Mouse (Mus musculus) mature B cell (primary cell): ENCODE data around the gene Ercc1.

Experiments
- in situ Hi-C: fragments of 300-500 bp; cut with MboI; formaldehyde crosslinking; loops from 2 replicates; pipeline ENCODE4 v1.14.3; 2019

The Ercc1 gene

DNA sequence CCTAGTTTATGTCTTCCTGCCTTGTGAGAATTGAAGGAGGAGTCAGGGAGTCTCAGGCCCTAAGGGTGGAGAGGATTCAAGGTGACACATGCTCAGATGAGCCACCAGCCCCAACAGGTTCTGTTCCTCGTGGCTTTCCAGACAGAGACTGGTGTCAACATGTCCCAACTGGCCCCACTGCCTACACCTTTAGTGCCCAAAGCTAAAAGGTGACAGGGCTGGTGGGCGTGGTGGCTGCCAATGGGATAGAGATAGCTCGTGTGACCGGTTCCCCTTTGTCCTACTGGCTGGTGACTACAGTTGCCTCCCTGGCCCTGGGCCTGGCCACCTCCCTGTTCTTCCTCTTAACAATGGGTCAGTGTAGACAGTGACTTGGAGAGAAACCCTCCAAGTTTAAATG, 20.8 kb downstream of the Ercc1 start:
- in situ Hi-C loops, result no loop called here

DNA sequence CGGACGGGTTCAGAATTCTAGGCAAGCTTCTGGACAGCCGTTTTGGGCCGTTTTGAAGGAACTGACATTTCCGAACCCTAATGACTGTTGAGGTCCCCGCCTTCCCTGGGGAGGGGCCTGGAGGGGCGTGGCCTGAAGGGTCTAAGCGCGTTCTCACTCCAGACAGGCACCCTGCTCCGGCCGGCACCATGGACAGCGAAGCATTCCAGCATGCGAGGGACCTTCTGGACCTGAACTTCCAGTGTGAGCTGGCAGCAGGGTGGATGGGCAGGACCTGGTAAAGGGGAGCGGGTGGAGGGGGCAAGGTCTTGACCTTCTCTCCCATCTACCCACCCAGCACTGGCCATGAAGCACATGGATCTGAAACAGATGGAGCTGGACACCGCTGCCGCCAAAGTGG, 23.8 kb downstream of the Ercc1 start:
- in situ Hi-C loops, result no loop called here

DNA sequence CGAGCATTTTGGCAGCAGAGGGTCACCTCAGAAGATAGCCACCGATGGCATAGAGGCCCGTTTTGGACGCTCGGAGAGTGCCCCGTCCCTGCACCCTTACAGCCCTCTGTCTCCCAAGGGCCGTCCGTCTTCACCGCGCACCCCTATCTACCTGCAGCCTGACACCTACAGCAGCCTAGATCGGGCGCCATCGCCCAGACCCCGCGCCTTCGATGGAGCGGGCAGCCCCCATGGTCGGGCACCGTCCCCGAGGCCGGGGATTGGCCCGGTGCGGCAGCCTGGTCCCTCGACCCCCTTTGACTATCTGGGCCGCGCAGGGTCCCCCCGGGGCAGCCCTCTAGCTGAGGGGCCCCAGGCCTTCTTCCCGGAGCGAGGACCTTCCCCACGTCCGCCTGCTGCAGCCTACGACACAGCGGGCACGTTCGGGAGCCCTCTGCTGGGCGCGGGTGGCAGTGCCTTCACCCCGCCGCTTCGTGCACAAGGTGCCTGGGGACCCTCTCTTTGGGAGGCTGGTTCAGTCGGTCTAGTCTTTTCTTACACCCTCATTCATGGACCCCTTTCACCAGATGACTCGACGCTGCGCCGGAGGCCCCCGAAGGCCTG, 25.3 kb downstream of the Ercc1 start:
- in situ Hi-C loops, result no loop called here

DNA sequence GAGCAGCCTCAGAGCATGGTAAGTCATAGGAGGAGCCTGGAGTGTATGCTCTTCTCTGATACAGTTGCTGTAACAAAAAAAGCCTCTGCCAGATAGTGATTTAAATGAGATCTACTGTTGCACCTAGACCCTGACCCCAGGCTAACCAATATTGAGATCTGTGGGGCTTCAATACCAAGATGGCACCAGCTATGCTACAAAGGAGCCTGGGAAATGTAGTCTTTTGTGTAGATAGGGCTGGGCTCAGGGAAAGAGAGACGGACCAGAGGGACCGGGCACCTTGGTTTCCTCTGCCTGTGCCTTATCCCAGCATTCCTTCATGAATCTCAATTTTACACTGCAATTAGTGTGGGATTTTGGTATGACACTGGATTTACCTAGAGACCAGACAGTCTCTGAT, 28.8 kb downstream of the Ercc1 start:
- in situ Hi-C loops, result no loop called here

DNA sequence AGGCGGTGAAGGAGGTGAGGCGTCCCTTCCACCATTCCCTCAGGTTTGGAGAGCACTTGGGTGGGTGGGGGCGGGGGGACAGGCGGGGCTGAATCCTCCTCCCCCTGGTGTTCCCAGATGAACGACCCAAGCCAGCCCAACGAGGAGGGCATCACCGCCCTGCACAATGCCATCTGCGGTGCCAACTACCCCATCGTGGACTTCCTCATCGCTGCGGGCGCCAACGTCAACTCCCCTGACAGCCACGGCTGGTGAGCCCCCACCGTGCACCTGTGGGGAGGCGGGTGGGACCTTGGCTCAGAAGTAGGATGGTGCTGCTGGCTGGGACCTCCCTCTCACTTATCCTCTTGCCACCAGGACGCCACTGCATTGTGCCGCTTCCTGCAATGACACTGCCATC, 30.8 kb downstream of the Ercc1 start:
- in situ Hi-C loops, result no loop called here

DNA sequence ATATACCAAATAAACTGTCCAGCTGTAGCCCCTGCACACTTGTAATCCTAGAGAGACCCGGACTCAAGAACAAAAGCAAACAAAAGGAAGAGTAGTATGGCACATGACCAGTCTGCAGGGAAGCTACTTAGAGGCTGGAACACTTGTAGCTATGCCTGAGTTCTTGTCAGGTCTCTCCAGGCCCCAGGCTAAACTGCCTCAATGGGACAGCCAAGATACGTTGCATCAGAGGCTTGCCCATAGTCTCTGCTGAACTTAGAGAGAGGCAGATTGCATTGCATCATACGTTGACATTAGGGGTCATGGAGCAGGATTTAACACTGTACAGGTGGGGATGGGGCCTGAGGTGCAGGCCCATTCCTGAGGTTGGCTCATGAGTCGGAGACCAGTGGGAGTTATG, 31.4 kb downstream of the Ercc1 start:
- in situ Hi-C loops, result no loop called here

DNA sequence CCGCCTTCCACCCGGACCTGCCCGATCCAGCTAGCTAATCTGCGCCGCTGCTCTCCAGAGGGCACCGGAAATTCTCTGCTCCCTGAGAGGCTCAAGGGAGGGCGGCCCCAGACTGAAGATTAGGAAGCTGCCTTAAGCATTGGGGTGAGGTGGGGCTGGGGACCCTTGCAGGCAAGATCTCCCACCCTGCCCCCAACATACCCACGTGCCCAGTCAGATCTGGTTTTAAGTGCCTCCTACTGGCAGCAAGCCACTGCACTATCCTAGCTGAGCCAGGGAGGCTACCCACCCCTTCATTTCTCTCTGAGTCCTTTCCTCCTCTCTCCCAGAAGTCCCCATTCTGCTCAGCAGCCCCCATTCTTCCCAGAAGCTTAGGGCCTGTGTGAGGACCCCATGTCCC, 33.5 kb downstream of the Ercc1 start:
- in situ Hi-C loops, result no loop called here

DNA sequence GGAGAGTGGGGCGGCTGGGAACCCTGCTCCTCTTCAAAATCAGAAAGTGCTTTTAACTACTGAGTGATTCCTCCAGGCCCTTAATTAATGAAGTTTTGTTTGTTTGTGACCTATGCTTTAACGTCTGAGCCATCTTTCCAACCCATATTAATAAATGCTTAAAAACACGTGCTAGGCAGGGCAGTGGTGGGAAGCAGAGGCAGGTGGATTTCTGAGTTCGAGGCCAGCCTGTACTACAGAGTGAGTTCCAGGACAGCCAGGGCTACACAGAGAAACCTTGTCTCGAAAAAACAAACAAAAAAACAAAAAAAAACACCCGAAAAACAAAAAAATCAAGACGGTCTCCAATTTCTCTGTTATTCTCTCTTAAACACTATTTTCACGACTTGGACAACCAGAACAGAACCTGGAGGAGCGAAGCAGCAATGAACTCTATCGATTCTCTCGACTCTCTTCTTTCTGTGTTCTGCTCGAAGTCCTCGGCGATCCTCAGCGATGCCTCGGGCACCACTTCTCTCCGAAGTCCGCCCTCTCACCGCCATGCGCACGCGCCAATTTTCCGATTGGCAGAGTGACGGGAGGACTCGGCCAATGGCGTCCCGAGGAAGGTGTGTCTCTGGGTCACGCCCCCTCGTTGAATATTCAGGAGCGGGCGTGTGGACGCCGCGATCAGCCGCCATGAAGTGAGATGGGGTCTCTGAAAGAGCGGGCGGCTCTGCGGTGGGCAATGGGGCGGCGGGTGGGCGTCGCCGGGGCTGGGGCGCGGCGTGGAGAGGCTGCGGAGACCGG, 37.0 kb downstream of the Ercc1 start, which contains the start of gene Ercc2:
TSS of gene Ercc2 (plus strand) at position 634 of the 789 bp plus-strand sequence.
- in situ Hi-C loops, result no loop called here

DNA sequence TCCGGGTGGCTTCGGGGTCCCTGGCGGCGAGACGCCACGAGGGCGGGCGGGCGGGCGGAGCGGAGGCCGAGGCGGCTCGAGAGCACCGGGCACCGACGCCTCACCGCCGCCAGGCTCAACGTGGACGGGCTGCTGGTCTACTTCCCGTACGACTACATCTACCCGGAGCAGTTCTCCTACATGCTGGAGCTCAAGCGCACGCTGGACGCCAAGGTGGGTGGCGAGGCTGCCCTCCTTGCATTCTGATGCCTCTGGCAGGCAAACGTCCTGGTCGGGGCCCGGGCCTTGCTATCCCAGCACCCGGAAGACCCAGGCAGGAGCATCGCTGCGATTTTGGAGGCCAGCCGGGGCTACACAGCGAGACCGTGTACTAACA, 37.6 kb downstream of the Ercc1 start:
- in situ Hi-C loops, result no loop called here

DNA sequence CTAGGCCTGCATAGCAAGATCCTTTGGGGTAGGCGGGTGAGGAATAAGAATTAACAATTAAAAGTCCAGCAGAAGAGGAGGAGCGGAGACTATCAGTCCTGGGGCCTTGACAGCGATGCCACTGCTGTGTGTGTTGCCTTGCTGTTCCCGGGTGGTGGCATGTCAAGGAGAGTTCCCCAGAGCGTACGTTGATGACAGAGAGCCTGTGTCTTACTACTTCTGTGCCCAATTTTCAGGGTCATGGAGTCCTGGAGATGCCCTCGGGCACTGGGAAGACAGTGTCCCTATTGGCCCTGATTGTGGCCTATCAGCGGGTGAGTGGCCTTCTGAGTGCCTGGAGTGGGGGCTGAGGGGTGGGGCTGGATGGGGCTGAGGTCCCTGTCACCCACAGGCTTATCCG, 39.1 kb downstream of the Ercc1 start:
- in situ Hi-C loops, result no loop called here

DNA sequence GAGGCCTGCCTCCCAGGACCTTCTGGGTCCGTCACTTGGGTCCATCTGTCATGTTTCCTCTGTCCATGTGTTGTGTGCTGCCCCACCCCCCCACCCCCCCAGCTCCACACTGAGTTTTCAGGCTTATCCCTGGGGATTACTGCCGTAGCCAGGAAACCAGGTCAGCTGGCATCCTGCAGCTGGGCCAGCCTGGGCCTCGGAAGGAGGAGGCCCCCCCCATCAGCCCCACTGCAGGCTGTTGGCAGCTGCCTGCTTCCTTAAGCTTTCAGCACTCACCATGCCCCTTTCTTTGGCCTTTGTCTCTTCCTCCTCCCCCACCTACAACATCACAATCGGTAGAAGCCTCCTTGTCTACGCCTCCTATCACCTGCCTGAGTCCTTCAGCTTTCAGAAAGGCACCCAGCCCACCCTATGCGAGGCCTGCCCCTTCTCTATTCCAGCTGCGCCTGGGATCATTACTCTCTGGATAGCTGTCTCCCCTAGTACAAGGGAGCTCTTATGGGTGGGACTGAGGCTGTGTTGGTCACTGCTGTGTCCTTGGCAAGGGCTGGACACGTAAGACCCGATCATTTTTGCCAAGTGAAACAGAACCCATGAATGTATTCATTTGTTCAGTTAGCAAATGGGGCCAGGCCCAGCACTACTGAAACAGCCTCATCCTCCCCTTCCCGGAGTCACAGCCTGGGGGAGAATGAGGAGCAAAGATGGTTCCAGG, 44.3 kb downstream of the Ercc1 start:
- in situ Hi-C loops, result no loop called here

DNA sequence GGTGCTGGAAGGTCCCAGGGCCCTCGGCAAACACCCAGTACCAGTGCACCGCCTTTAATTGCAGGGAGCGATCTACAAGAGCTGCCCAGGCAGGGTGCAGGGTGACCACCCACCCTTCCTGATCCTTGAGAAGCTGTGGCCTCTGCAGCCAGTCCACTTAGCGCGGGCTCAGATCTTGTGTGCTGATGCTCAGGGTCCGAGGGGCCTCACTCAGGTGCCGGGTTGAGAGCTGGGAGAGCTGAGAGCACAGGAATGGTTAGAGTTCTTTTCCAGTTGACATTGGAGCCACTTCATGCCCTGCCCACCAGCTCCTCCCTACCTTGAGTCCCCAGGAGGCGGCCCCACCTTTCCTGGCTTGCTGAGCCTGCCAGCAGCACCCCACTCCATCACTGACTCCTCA, 49.9 kb downstream of the Ercc1 start:
- in situ Hi-C loops, result no loop called here

DNA sequence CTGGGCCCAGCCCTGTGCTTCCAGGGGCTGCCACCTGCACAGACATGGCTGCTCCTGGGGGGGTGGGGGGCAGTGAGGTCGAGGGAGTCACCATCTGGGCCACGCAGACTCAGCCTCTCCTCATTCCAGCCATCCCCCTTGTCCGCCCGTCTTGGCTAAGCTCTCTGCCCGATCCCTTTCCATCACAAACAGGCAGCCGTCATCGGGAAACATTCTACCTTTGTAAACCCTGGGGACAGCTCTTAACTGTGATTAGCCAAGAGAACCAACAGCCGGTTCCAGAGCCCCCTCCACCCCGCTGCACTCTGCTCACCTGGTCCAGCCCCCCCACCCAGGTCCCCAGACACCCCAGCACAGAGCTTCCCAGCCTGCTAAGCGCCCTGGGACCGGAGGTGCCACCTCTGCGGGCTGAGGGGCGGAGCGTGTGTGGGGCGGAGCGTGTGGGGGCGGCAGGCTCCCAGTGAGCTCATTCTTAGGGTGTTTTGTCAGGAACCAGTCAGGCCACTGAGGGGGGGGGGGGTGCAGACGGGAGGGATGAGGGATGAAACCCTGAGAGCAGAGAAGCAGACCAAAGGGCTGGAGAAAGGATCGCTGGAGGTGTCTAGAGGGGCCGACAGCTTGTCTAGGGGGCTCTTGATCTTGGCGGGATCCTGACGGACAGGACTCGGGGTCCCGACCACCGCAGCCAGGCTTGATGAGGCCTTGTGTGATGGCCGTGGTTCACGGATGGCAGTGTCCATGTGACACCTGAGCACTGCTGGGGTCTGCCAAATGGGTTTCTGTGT, 55.1 kb downstream of the Ercc1 start:
- in situ Hi-C loops, result no loop called here

DNA sequence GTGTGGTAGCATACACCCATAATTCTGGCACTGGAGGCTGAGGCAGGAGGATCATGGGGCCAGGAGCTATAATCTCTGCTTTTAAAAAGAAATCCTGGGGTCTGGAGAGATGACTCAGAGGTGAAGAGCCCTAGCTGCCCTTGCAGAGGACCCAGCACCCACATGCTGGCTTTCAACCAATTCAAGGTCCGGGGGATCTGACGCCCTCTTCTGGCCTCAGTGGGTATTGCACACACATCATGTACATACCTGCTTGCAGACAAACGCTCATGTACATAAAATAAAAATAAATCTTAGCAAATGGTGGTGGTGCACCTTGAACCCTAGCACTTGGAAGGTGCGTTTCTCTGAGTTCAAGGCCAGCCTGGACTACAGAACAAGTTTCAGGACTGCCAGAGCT, 56.4 kb downstream of the Ercc1 start:
- in situ Hi-C loops, result no loop called here

DNA sequence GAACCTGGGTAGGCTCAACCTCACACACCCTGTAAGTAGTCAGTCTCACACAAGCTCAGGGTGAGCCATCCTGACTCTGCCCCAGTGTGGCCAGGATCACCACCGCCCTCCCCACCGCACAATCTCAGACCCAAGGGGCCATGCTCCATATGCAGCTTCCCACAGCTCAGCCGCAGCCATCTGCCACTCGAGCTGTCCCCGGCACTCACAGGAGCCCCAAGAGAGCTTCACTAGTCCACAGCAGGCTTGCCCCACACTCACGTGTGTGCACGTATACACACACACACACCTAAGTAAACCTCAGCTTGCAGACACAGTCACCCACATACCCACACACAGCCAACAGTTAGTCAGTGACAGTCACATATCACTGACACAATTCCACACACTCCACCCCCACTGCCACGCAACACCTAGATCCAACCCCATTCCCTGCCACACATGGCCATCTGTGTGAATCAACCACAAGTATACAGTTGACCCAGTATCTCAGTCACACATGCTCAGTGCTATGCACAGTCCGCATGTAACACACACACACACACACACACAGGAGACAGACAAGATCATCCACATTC, 58.0 kb downstream of the Ercc1 start:
- in situ Hi-C loops, result no loop called here

DNA sequence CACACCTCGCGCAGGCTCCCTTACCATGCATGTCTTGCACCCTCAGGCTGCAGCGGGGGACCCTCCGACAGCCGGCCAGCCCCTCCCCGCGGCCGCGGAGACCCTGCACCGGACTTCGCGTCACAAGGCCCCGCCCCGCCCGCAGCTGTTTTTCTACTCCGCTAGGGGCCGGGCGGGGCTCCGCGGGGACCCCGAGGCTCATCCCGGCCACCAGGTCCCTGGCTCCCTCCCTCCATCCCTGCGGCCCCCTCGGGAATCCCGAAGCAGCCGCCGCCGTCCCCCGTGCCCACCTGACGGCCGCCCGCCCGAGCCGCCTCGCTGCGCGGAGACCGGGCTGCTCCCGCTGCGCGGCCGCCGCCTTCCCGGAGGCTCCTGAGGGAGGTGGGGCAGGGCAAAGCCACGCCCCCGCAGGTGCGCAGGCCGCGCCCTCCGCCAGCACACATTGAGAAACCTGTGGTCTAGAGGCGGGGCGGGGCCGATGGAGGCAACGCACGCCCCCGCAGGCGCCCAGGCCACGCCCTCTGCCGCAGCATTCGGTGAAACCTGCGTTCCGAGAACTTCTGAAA, 59.2 kb downstream of the Ercc1 start, which contains the start of gene Klc3:
TSS of gene Klc3 (minus strand) at position 374 of the 566 bp plus-strand sequence.
- in situ Hi-C loops, result no loop called here

DNA sequence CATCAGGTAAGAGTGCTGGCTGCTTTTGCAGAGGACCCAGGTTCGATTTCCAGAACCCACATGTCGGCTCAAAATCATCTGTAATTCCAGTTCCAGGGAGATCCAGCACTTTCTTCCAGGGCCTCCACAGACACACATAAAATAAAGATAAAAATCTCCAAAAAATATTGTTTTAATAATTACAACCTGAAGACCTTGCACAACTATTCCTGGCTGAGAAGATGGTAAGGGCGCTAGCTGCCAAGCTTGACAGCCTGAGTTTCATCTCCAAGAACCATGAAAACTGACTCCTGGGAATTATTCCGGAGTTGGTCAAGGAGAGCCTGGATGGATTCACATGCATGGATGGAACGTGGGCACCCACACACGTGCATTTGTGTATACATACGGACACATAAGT, 59.9 kb downstream of the Ercc1 start, which contains the start of gene Ckm:
TSS of gene Ckm (plus strand) at position 301 of the 400 bp plus-strand sequence.
- in situ Hi-C loops, result no loop called here

DNA sequence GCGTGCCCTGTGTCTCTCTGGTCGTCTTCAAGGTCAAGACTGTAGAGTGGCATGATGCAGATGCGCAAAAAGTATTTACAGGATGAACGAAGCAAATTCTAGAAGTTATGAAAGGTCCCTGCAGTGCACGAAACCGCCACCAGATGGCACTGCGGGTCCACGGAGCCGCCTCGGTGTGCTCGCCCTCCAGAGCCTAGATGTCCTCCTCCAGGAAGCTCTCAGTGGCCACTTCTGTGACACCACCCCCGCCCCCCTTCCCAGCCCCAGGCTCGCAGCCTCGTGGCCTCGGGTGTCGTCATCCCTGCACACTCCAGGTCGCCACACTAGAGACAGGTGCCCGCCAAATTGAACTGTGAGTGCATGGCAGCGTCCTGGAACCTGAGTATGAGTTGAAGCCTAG, 60.8 kb downstream of the Ercc1 start:
- in situ Hi-C loops, result no loop called here
